Mouse (Mus musculus): ENCODE measurements at regions not wholly inside any gene's neighbourhood (a gene's known extent, or its start where the extent isn't known, plus 50 kb on each side); places are given as distances from the start of the nearest gene placed in this dataset.
A peak's percentile ranks its signal among the peaks of the same experiment; 100 is the strongest.

GRCm38 (mm10) chr10:111801794-111802359 is 170.6 kb upstream of the Krr1 start:
- Histone ChIP-seq H3K27me3 (replicated peaks; ENCODE audit: control insufficient read depth, insufficient read depth, low read length) (no peaks in the 10 kb centered on the region), H3K9me3 (replicated peaks; ENCODE audit: control insufficient read depth, low read length) (no peaks in the 10 kb centered on the region), H3K9ac (ENCODE audit: low read length) (no peak overlapping the region), H3K4me2 (ENCODE audit: low read length) (no peak overlapping the region), H3K4me1 (ENCODE audit: control insufficient read depth, insufficient read depth, low read length) (peaks cover 4% of the 10 kb centered on the region; the same call in 1 of the 2 replicates), H3K4me3 (ENCODE audit: low read depth, low read length) (no peak overlapping the region), H3K27ac (ENCODE audit: low read depth, low read length) (no peak overlapping the region), H3K36me3 (ENCODE audit: control insufficient read depth, insufficient read depth, low read length) (no peaks in the 10 kb centered on the region)
- WGBS, result 62% methylated on average over 12 of the region's 12 CpGs
- DNase-seq (ENCODE audit: low spot score) (peak; percentile 13), ATAC-seq (no peak)

- Histone ChIP-seq H3K27me3 (replicated peaks; ENCODE audit: control insufficient read depth, insufficient read depth, low read length) (no peaks in the 10 kb centered on the region), H3K4me1 (ENCODE audit: control insufficient read depth, insufficient read depth, low read length) (no peaks in the 10 kb centered on the region), H3K27ac (ENCODE audit: low read depth, low read length) (no peak overlapping the region), H3K4me2 (ENCODE audit: low read length) (no peak overlapping the region), H3K9me3 (replicated peaks; ENCODE audit: control insufficient read depth, low read length) (no peaks in the 10 kb centered on the region), H3K4me3 (ENCODE audit: low read depth, low read length) (no peak overlapping the region), H3K36me3 (ENCODE audit: control insufficient read depth, insufficient read depth, low read length) (no peaks in the 10 kb centered on the region), H3K9ac (ENCODE audit: low read length) (no peak overlapping the region)
- 97% methylated on average over 3 of the region's 3 CpGs for WGBS
- ATAC-seq, result no peak
- DNase-seq (ENCODE audit: low spot score), result no peak
These were observed 166.1 kb upstream of the Krr1 start for GRCm38 (mm10) chr10:111806333-111806732.

- H3K4me3 ChIP-seq (ENCODE audit: low read depth, low read length), result no peak overlapping the region
- no peak for ATAC-seq
- DNase-seq (ENCODE audit: low spot score), result no peak
- H3K27ac ChIP-seq (ENCODE audit: low read depth, low read length), result no peak overlapping the region
- H3K36me3 ChIP-seq (ENCODE audit: control insufficient read depth, insufficient read depth, low read length), result no peaks in the 10 kb centered on the region
- no peaks in the 10 kb centered on the region for H3K27me3 ChIP-seq (replicated peaks; ENCODE audit: control insufficient read depth, insufficient read depth, low read length)
- H3K9me3 ChIP-seq (replicated peaks; ENCODE audit: control insufficient read depth, low read length), result no peaks in the 10 kb centered on the region
- no peaks in the 10 kb centered on the region for H3K4me1 ChIP-seq (ENCODE audit: control insufficient read depth, insufficient read depth, low read length)
- H3K4me2 ChIP-seq (ENCODE audit: low read length), result no peak overlapping the region
- no peak overlapping the region for H3K9ac ChIP-seq (ENCODE audit: low read length)
- 75% methylated on average over 5 of the region's 5 CpGs for WGBS
These were observed 165.5 kb upstream of the Krr1 start for GRCm38 (mm10) chr10:111806916-111807315.

- Histone ChIP-seq H3K4me3 (ENCODE audit: low read depth, low read length) (no peak overlapping the region), H3K9ac (ENCODE audit: low read length) (no peak overlapping the region), H3K36me3 (ENCODE audit: control insufficient read depth, insufficient read depth, low read length) (no peaks in the 10 kb centered on the region), H3K27ac (ENCODE audit: low read depth, low read length) (no peak overlapping the region), H3K4me1 (ENCODE audit: control insufficient read depth, insufficient read depth, low read length) (no peaks in the 10 kb centered on the region), H3K27me3 (replicated peaks; ENCODE audit: control insufficient read depth, insufficient read depth, low read length) (no peaks in the 10 kb centered on the region), H3K9me3 (replicated peaks; ENCODE audit: control insufficient read depth, low read length) (0 out of 2 replicates have a peak, but pooled peaks cover 3% of the 10 kb centered on the region), H3K4me2 (ENCODE audit: low read length) (no peak overlapping the region)
- ATAC-seq, result no peak
- WGBS, result 90% methylated on average over 4 of the region's 4 CpGs
- DNase-seq (ENCODE audit: low spot score), result no peak
These were observed 158.7 kb upstream of the Krr1 start for GRCm38 (mm10) chr10:111813736-111814135.

- whole genome bisulfite sequencing, result 88% methylated on average over 5 of the region's 5 CpGs
- ATAC-seq (no peak), DNase-seq (ENCODE audit: low spot score) (no peak)
- Histone ChIP-seq H3K4me2 (ENCODE audit: low read length) (no peak overlapping the region), H3K9ac (ENCODE audit: low read length) (no peak overlapping the region), H3K9me3 (replicated peaks; ENCODE audit: control insufficient read depth, low read length) (0 out of 2 replicates have a peak, but pooled peaks cover 3% of the 10 kb centered on the region), H3K4me3 (ENCODE audit: low read depth, low read length) (no peak overlapping the region), H3K4me1 (ENCODE audit: control insufficient read depth, insufficient read depth, low read length) (no peaks in the 10 kb centered on the region), H3K27me3 (replicated peaks; ENCODE audit: control insufficient read depth, insufficient read depth, low read length) (no peaks in the 10 kb centered on the region), H3K36me3 (ENCODE audit: control insufficient read depth, insufficient read depth, low read length) (no peaks in the 10 kb centered on the region), H3K27ac (ENCODE audit: low read depth, low read length) (no peak overlapping the region)
These were observed 157.8 kb upstream of the Krr1 start for GRCm38 (mm10) chr10:111814648-111815047.

- no peak for DNase-seq (ENCODE audit: low spot score)
- Histone ChIP-seq H3K4me1 (ENCODE audit: control insufficient read depth, insufficient read depth, low read length) (no peaks in the 10 kb centered on the region), H3K4me2 (ENCODE audit: low read length) (no peak overlapping the region), H3K9me3 (replicated peaks; ENCODE audit: control insufficient read depth, low read length) (0 out of 2 replicates have a peak, but pooled peaks cover 3% of the 10 kb centered on the region), H3K27me3 (replicated peaks; ENCODE audit: control insufficient read depth, insufficient read depth, low read length) (no peaks in the 10 kb centered on the region), H3K4me3 (ENCODE audit: low read depth, low read length) (no peak overlapping the region), H3K36me3 (ENCODE audit: control insufficient read depth, insufficient read depth, low read length) (no peaks in the 10 kb centered on the region), H3K9ac (ENCODE audit: low read length) (no peak overlapping the region), H3K27ac (ENCODE audit: low read depth, low read length) (no peak overlapping the region)
- no peak for ATAC-seq
- WGBS, result 82% methylated on average over 2 of the region's 2 CpGs
These were observed 157.3 kb upstream of the Krr1 start for GRCm38 (mm10) chr10:111815160-111815559.

GRCm38 (mm10) chr10:111815821-111816599 is 156.5 kb upstream of the Krr1 start:
- Histone ChIP-seq H3K4me3 (ENCODE audit: low read depth, low read length) (no peak overlapping the region), H3K9me3 (replicated peaks; ENCODE audit: control insufficient read depth, low read length) (0 out of 2 replicates have a peak, but pooled peaks cover 3% of the 10 kb centered on the region), H3K36me3 (ENCODE audit: control insufficient read depth, insufficient read depth, low read length) (no peaks in the 10 kb centered on the region), H3K27ac (ENCODE audit: low read depth, low read length) (no peak overlapping the region), H3K27me3 (replicated peaks; ENCODE audit: control insufficient read depth, insufficient read depth, low read length) (no peaks in the 10 kb centered on the region), H3K4me1 (ENCODE audit: control insufficient read depth, insufficient read depth, low read length) (no peaks in the 10 kb centered on the region), H3K4me2 (ENCODE audit: low read length) (no peak overlapping the region), H3K9ac (ENCODE audit: low read length) (no peak overlapping the region)
- WGBS, result 24% methylated on average over 7 of the region's 7 CpGs
- DNase-seq (ENCODE audit: low spot score) (peak; percentile 63), ATAC-seq (peak; percentile 92)

GRCm38 (mm10) chr10:111819755-111820451 is 152.6 kb upstream of the Krr1 start:
- Histone ChIP-seq H3K36me3 (ENCODE audit: control insufficient read depth, insufficient read depth, low read length) (no peaks in the 10 kb centered on the region), H3K9me3 (replicated peaks; ENCODE audit: control insufficient read depth, low read length) (no peaks in the 10 kb centered on the region), H3K4me1 (ENCODE audit: control insufficient read depth, insufficient read depth, low read length) (no peaks in the 10 kb centered on the region), H3K9ac (ENCODE audit: low read length) (no peak overlapping the region), H3K27ac (ENCODE audit: low read depth, low read length) (no peak overlapping the region), H3K27me3 (replicated peaks; ENCODE audit: control insufficient read depth, insufficient read depth, low read length) (no peaks in the 10 kb centered on the region), H3K4me2 (ENCODE audit: low read length) (no peak overlapping the region), H3K4me3 (ENCODE audit: low read depth, low read length) (no peak overlapping the region)
- 94% methylated on average over 8 of the region's 8 CpGs for WGBS
- ATAC-seq, result no peak
- no peak for DNase-seq (ENCODE audit: low spot score)

GRCm38 (mm10) chr10:111824820-111825219 is 147.6 kb upstream of the Krr1 start:
- H3K27ac ChIP-seq (ENCODE audit: low read depth, low read length), result no peak overlapping the region
- no peak overlapping the region for H3K4me2 ChIP-seq (ENCODE audit: low read length)
- no peak for DNase-seq (ENCODE audit: low spot score)
- no peaks in the 10 kb centered on the region for H3K4me1 ChIP-seq (ENCODE audit: control insufficient read depth, insufficient read depth, low read length)
- WGBS, result 92% methylated on average over 4 of the region's 4 CpGs
- ATAC-seq, result no peak
- H3K27me3 ChIP-seq (replicated peaks; ENCODE audit: control insufficient read depth, insufficient read depth, low read length), result no peaks in the 10 kb centered on the region
- H3K4me3 ChIP-seq (ENCODE audit: low read depth, low read length), result no peak overlapping the region
- H3K9ac ChIP-seq (ENCODE audit: low read length), result no peak overlapping the region
- no peaks in the 10 kb centered on the region for H3K36me3 ChIP-seq (ENCODE audit: control insufficient read depth, insufficient read depth, low read length)
- H3K9me3 ChIP-seq (replicated peaks; ENCODE audit: control insufficient read depth, low read length), result no peaks in the 10 kb centered on the region

Data from forebrain, embryonic 14.5 days (tissue).